Mouse (Mus musculus) left cerebral cortex, adult 9 months (tissue): ENCODE results near the gene Art5.

Experiments used
- DNase-seq, 2 experiments: peaks; one replicate each; pipeline ENCODE4 v3.0.0; 2022; ENCODE audit warnings: low spot score in 2 of 2

The Art5 gene

GRCm38 (mm10) chr7:102109171-102109570 lies at the start of gene Art5:
TSS of gene Art5 (minus strand) at chr7:102109489.
- no peak for DNase-seq

GRCm38 (mm10) chr7:102153691-102154090 lies 44.4 kb upstream of the Art5 start:
- no peak for DNase-seq

GRCm38 (mm10) chr7:102137898-102138297 lies 28.6 kb upstream of the Art5 start:
- DNase-seq = no peak

GRCm38 (mm10) chr7:102137464-102137863 lies 28.2 kb upstream of the Art5 start:
- no peak for DNase-seq

- no peak for DNase-seq
Measured at GRCm38 (mm10) chr7:102132395-102132794, 23.1 kb upstream of the Art5 start.

- no peak for DNase-seq
Measured at GRCm38 (mm10) chr7:102120326-102120725, 11.0 kb upstream of the Art5 start.

- DNase-seq = no peak
Measured at GRCm38 (mm10) chr7:102117382-102117781, 8.1 kb upstream of the Art5 start.

- DNase-seq = peak in 1 of 2 experiments; percentile 11
Measured at GRCm38 (mm10) chr7:102116579-102117331, 7.5 kb upstream of the Art5 start, which contains the start of gene Chrna10. TSS of gene Chrna10 (minus strand) at chr7:102116828.

- no peak for DNase-seq
Measured at GRCm38 (mm10) chr7:102113151-102113729, 4.0 kb upstream of the Art5 start.

GRCm38 (mm10) chr7:102109746-102110145 lies 457 bp upstream of the Art5 start:
- no peak for DNase-seq

GRCm38 (mm10) chr7:102108206-102108605 lies 1.1 kb downstream of the Art5 start:
- DNase-seq = no peak

- no peak for DNase-seq
Measured at GRCm38 (mm10) chr7:102106700-102107141, 2.6 kb downstream of the Art5 start.

- no peak for DNase-seq
Measured at GRCm38 (mm10) chr7:102104126-102104525, 5.2 kb downstream of the Art5 start.

GRCm38 (mm10) chr7:102103555-102103954 lies 5.7 kb downstream of the Art5 start:
- DNase-seq = no peak

GRCm38 (mm10) chr7:102102696-102103095 lies 6.6 kb downstream of the Art5 start:
- DNase-seq = no peak

GRCm38 (mm10) chr7:102102241-102102640 lies 7.0 kb downstream of the Art5 start:
- no peak for DNase-seq

GRCm38 (mm10) chr7:102101487-102101886 lies 7.8 kb downstream of the Art5 start, which contains the start of gene Art1:
TSS of gene Art1 (plus strand) at chr7:102101743.
- no peak for DNase-seq

GRCm38 (mm10) chr7:102100868-102101267 lies 8.4 kb downstream of the Art5 start:
- no peak for DNase-seq

- no peak for DNase-seq
Measured at GRCm38 (mm10) chr7:102099760-102100661, 9.3 kb downstream of the Art5 start.

GRCm38 (mm10) chr7:102087336-102087735 lies 22.0 kb downstream of the Art5 start:
- peak in 1 of 2 experiments; percentile 50 for DNase-seq

- no peak for DNase-seq
Measured at GRCm38 (mm10) chr7:102084041-102084696, 25.1 kb downstream of the Art5 start.

GRCm38 (mm10) chr7:102082816-102083215 lies 26.5 kb downstream of the Art5 start, which contains the start of gene Trpc2:
TSS of gene Trpc2 (plus strand) at chr7:102083116.
- DNase-seq = no peak
